Mouse (Mus musculus): Measurements from ENCODE around the gene Capn7. TPM values are rescaled to one million over a fixed set of nuclear protein-coding genes. Genes with fewer than 3 reads are reported as not detected.

The Capn7 gene
- total and polyA plus RNA-seq, 2 experiments from 2014 or later = 55.9 to 73.7 TPM

GRCm38 (mm10) chr14:31322191-31322590 lies 14.2 kb upstream of the Capn7 start:
- TF ChIP-seq CTCF (IDR thresholded peaks at IDR 0.05) = no peak
- DNase-seq (ENCODE audit: low spot score) = no peak
- no peak overlapping the region for H3K9ac ChIP-seq (replicated peaks; ENCODE audit: low read length, poor library complexity, severe bottlenecking)
- no peaks in the 10 kb centered on the region for H3K9me3 ChIP-seq (ENCODE audit: low read length)
- H3K27ac ChIP-seq (ENCODE audit: low read depth, low read length) = no peak overlapping the region
- no peaks in the 10 kb centered on the region for H3K4me1 ChIP-seq (ENCODE audit: insufficient read depth, low read length)
- no peak for ATAC-seq (ENCODE audit: low FRiP score)
- WGBS = 92% methylated on average over 3 of the region's 3 CpGs
- no peaks in the 10 kb centered on the region for H3K36me3 ChIP-seq (ENCODE audit: insufficient read depth, low read length)
- no peak overlapping the region for H3K4me3 ChIP-seq (ENCODE audit: low read depth, low read length)
- H3K4me2 ChIP-seq (ENCODE audit: low read depth, low read length, poor library complexity, severe bottlenecking) = no peak overlapping the region
- no peaks in the 10 kb centered on the region for H3K27me3 ChIP-seq (ENCODE audit: insufficient read depth, low read length)

- TF ChIP-seq CTCF (IDR thresholded peaks at IDR 0.05) = no peak
- DNase-seq (ENCODE audit: low spot score) (no peak), ATAC-seq (ENCODE audit: low FRiP score) (no peak)
- Histone ChIP-seq H3K9ac (replicated peaks; ENCODE audit: low read length, poor library complexity, severe bottlenecking) (no peak overlapping the region), H3K4me1 (ENCODE audit: insufficient read depth, low read length) (no peaks in the 10 kb centered on the region), H3K4me3 (ENCODE audit: low read depth, low read length) (peak overlapping the region; percentile 15; the same call in 1 of the 2 replicates), H3K9me3 (ENCODE audit: low read length) (no peaks in the 10 kb centered on the region), H3K36me3 (ENCODE audit: insufficient read depth, low read length) (no peaks in the 10 kb centered on the region), H3K27me3 (ENCODE audit: insufficient read depth, low read length) (no peaks in the 10 kb centered on the region), H3K4me2 (ENCODE audit: low read depth, low read length, poor library complexity, severe bottlenecking) (peak overlapping the region; percentile 46; the same call in 1 of the 2 replicates), H3K27ac (ENCODE audit: low read depth, low read length) (no peak overlapping the region)
- WGBS = 78% methylated on average over 4 of the region's 4 CpGs
Measured at GRCm38 (mm10) chr14:31323189-31323588, 13.2 kb upstream of the Capn7 start.

- 32% methylated on average over 28 of the region's 28 CpGs for WGBS
- ATAC-seq (ENCODE audit: low FRiP score) = peak; percentile 34; the same call in 1 of the 2 replicates
Measured at GRCm38 (mm10) chr14:31323849-31324792, 12.3 kb upstream of the Capn7 start, which contains the start of gene Dnah1. Gene Dnah1 (minus strand): TSS chr14:31323896.

GRCm38 (mm10) chr14:31324851-31325250 lies 11.6 kb upstream of the Capn7 start:
- Histone ChIP-seq H3K4me2 (ENCODE audit: low read depth, low read length, poor library complexity, severe bottlenecking) (no peak overlapping the region), H3K27me3 (ENCODE audit: insufficient read depth, low read length) (no peaks in the 10 kb centered on the region), H3K27ac (ENCODE audit: low read depth, low read length) (no peak overlapping the region), H3K4me3 (ENCODE audit: low read depth, low read length) (no peak overlapping the region), H3K9ac (replicated peaks; ENCODE audit: low read length, poor library complexity, severe bottlenecking) (no peak overlapping the region), H3K4me1 (ENCODE audit: insufficient read depth, low read length) (no peaks in the 10 kb centered on the region), H3K36me3 (ENCODE audit: insufficient read depth, low read length) (no peaks in the 10 kb centered on the region), H3K9me3 (ENCODE audit: low read length) (no peaks in the 10 kb centered on the region)
- no peak for ATAC-seq (ENCODE audit: low FRiP score)
- no peak for DNase-seq (ENCODE audit: low spot score)
- WGBS = 76% methylated on average over 10 of the region's 10 CpGs
- no peak for TF ChIP-seq CTCF (IDR thresholded peaks at IDR 0.05)

More at GRCm38 (mm10) chr14:31323849-31324792, 12.3 kb upstream of the Capn7 start, which contains the start of gene Dnah1:
- DNase-seq (ENCODE audit: low spot score) = peak; percentile 26
- Histone ChIP-seq H3K9ac (replicated peaks; ENCODE audit: low read length, poor library complexity, severe bottlenecking) (no peak within 1 kb of the TSS), H3K4me2 (ENCODE audit: low read depth, low read length, poor library complexity, severe bottlenecking) (peak within 1 kb of the TSS; percentile 46), H3K4me1 (ENCODE audit: insufficient read depth, low read length) (no peaks in the 10 kb centered on the region), H3K36me3 (ENCODE audit: insufficient read depth, low read length) (no peaks in the 10 kb centered on the region), H3K27me3 (ENCODE audit: insufficient read depth, low read length) (no peaks in the 10 kb centered on the region), H3K9me3 (ENCODE audit: low read length) (no peaks in the 10 kb centered on the region), H3K27ac (ENCODE audit: low read depth, low read length) (no peak within 1 kb of the TSS), H3K4me3 (ENCODE audit: low read depth, low read length) (peak within 1 kb of the TSS; percentile 15; the same call in 1 of the 2 replicates)
- TF ChIP-seq CTCF (IDR thresholded peaks at IDR 0.05) = no peak

- Histone ChIP-seq H3K4me2 (ENCODE audit: low read depth, low read length, poor library complexity, severe bottlenecking) (no peak overlapping the region), H3K9ac (replicated peaks; ENCODE audit: low read length, poor library complexity, severe bottlenecking) (no peak overlapping the region), H3K27me3 (ENCODE audit: insufficient read depth, low read length) (peaks cover under 1% of the 10 kb centered on the region; the same call in 1 of the 2 replicates), H3K4me3 (ENCODE audit: low read depth, low read length) (no peak overlapping the region), H3K27ac (ENCODE audit: low read depth, low read length) (no peak overlapping the region), H3K9me3 (ENCODE audit: low read length) (no peaks in the 10 kb centered on the region), H3K4me1 (ENCODE audit: insufficient read depth, low read length) (no peaks in the 10 kb centered on the region), H3K36me3 (ENCODE audit: insufficient read depth, low read length) (no peaks in the 10 kb centered on the region)
- no peak for ATAC-seq (ENCODE audit: low FRiP score)
- 0 out of 2 replicates have a peak, but pooled peaks have one; percentile 27 for TF ChIP-seq CTCF (IDR thresholded peaks at IDR 0.05)
- WGBS = 37% methylated on average over 5 of the region's 5 CpGs
- DNase-seq (ENCODE audit: low spot score) = no peak
Measured at GRCm38 (mm10) chr14:31325551-31325950, 10.9 kb upstream of the Capn7 start.

- Histone ChIP-seq H3K4me2 (ENCODE audit: low read depth, low read length, poor library complexity, severe bottlenecking) (no peak overlapping the region), H3K4me3 (ENCODE audit: low read depth, low read length) (no peak overlapping the region), H3K27me3 (ENCODE audit: insufficient read depth, low read length) (peaks cover 4% of the 10 kb centered on the region; the same call in 1 of the 2 replicates), H3K4me1 (ENCODE audit: insufficient read depth, low read length) (no peaks in the 10 kb centered on the region), H3K9ac (replicated peaks; ENCODE audit: low read length, poor library complexity, severe bottlenecking) (no peak overlapping the region), H3K9me3 (ENCODE audit: low read length) (no peaks in the 10 kb centered on the region), H3K36me3 (ENCODE audit: insufficient read depth, low read length) (no peaks in the 10 kb centered on the region), H3K27ac (ENCODE audit: low read depth, low read length) (no peak overlapping the region)
- DNase-seq (ENCODE audit: low spot score) = no peak
- WGBS = 79% methylated on average over 7 of the region's 7 CpGs
- no peak for ATAC-seq (ENCODE audit: low FRiP score)
- TF ChIP-seq CTCF (IDR thresholded peaks at IDR 0.05) = no peak
Measured at GRCm38 (mm10) chr14:31326770-31327169, 9.7 kb upstream of the Capn7 start.
